Mouse (Mus musculus) monocyte, adult 2 months (primary cell): ENCODE results near the gene Gal3st3.
"Not testable (repeated sequence)": the region's sequence is repeated elsewhere in the genome, so short reads cannot be mapped to it uniquely, and the experiment has no call there.

Source experiments
- DNase-seq, 2 experiments: peaks; one replicate each; pipeline ENCODE4 v3.0.0; 2022; ENCODE audit warnings: low spot score in 2 of 2, low read depth in 1 of 2

Gene Gal3st3

GRCm38 (mm10) chr19:5306968-5307734 is 9.0 kb downstream of the Gal3st3 start:
- DNase-seq, result no peak

- no peak for DNase-seq
Measured at GRCm38 (mm10) chr19:5309025-5309424, 10.9 kb downstream of the Gal3st3 start.

GRCm38 (mm10) chr19:5313189-5313588 is 15.1 kb downstream of the Gal3st3 start:
- DNase-seq, result no peak

- no peak for DNase-seq
Measured at GRCm38 (mm10) chr19:5323801-5324200, 25.7 kb downstream of the Gal3st3 start.

GRCm38 (mm10) chr19:5327970-5328369 is 29.8 kb downstream of the Gal3st3 start:
- DNase-seq, result no peak

GRCm38 (mm10) chr19:5334741-5335140 is 36.6 kb downstream of the Gal3st3 start:
- DNase-seq, result no peak

GRCm38 (mm10) chr19:5335441-5335840 is 37.3 kb downstream of the Gal3st3 start, which contains the start of gene Catsper1:
Catsper1 (plus strand) TSS chr19:5335741.
- no peak for DNase-seq

GRCm38 (mm10) chr19:5337975-5338374 is 39.8 kb downstream of the Gal3st3 start:
- DNase-seq, result peak in 1 of 2 experiments; percentile 44

GRCm38 (mm10) chr19:5341360-5341759 is 43.2 kb downstream of the Gal3st3 start:
- no peak for DNase-seq

GRCm38 (mm10) chr19:5345297-5346131 is 47.4 kb downstream of the Gal3st3 start:
- DNase-seq, result no peak

GRCm38 (mm10) chr19:5348064-5348463 is 49.9 kb downstream of the Gal3st3 start:
- DNase-seq, result no peak

- DNase-seq, result no peak
Measured at GRCm38 (mm10) chr19:5348526-5349501, 50.7 kb downstream of the Gal3st3 start.

- DNase-seq, result not testable (repeated sequence)
Measured at GRCm38 (mm10) chr19:5349502-5349873, 51.4 kb downstream of the Gal3st3 start, which contains the start of gene Cst6. Cst6 (minus strand) TSS chr19:5349574.

- no peak for DNase-seq
Measured at GRCm38 (mm10) chr19:5353609-5354008, 55.5 kb downstream of the Gal3st3 start.

- no peak for DNase-seq
Measured at GRCm38 (mm10) chr19:5356080-5356479, 57.9 kb downstream of the Gal3st3 start.
